Mouse (Mus musculus) liver, postnatal 0 days (tissue): ENCODE data around the gene Rnf135. TPM values are rescaled to one million over a fixed set of nuclear protein-coding genes. Genes with fewer than 3 reads are reported as not detected.

Source experiments
- ATAC-seq: fragments of 200-750 bp; cut with Nextera tagmentation; 2 replicates; pipeline ENCODE4 v1.8.0; 2017; ENCODE audit warnings: mild to moderate bottlenecking, moderate library complexity
- DNase-seq: peaks from one replicate; pipeline ENCODE4 v3.0.0-alpha.2; 2016
- H3K27ac ChIP-seq: fragments of 300-500 bp; sonication (generic); 2 replicates; pipeline ENCODE4 v1.5.1; 2014; ENCODE audit warnings: antibody characterized with exemption, moderate library complexity, mild to moderate bottlenecking, low read depth
- H3K27me3 ChIP-seq: fragments of 300-500 bp; sonication (generic); 2 replicates; pipeline ENCODE4 v1.6.1; 2014; ENCODE audit warnings: low read length, control low read depth, mixed read lengths; ENCODE audit not compliant: insufficient read depth
- H3K36me3 ChIP-seq: fragments of 300-500 bp; sonication (generic); replicated peaks from 2 replicates; pipeline ENCODE4 v1.6.1; 2014; ENCODE audit warnings: mild to moderate bottlenecking, control low read depth, low read length, moderate library complexity, mixed read lengths; ENCODE audit not compliant: insufficient read depth
- H3K4me1 ChIP-seq: fragments of 300-500 bp; sonication (generic); 2 replicates; pipeline ENCODE4 v1.6.1; 2014; ENCODE audit warnings: antibody characterized with exemption, mild to moderate bottlenecking, control low read depth; ENCODE audit not compliant: insufficient read depth
- H3K4me2 ChIP-seq: fragments of 300-500 bp; sonication (generic); 2 replicates; pipeline ENCODE4 v1.6.1; 2014; ENCODE audit warnings: low read depth, mild to moderate bottlenecking, low read length, moderate library complexity, mixed read lengths
- H3K4me3 ChIP-seq: fragments of 300-500 bp; sonication (generic); 2 replicates; pipeline ENCODE4 v1.5.1; 2014; ENCODE audit warnings: low read depth, low read length
- H3K9ac ChIP-seq: fragments of 300-500 bp; sonication (generic); replicated peaks from 2 replicates; pipeline ENCODE4 v1.6.1; 2014; ENCODE audit warnings: mild to moderate bottlenecking, moderate library complexity
- H3K9me3 ChIP-seq: fragments of 300-500 bp; sonication (generic); 2 replicates; pipeline ENCODE4 v1.6.1; 2016; ENCODE audit warnings: mild to moderate bottlenecking, control low read depth, low read length, mixed read lengths
- CTCF ChIP-seq: sonication (generic); IDR thresholded peaks from 2 replicates; pipeline ENCODE4 v1.5.1; 2016; ENCODE audit warnings: antibody characterized with exemption, low read depth
- EP300 ChIP-seq: IDR thresholded peaks from 2 replicates; pipeline ENCODE4 v1.6.1; 2016; ENCODE audit warnings: antibody characterized with exemption, low read depth, mild to moderate bottlenecking
- WGBS: fragments of 180-500 bp; shearing (Covaris S2); extraction: QIAGEN DNeasy Blood & Tissue Kit; methylation state at CpG from one replicate; pipeline ENCODE4 v1.1.7; 2014; ENCODE audit not compliant: insufficient replicate concordance; 5-methylcytosine and 5-hydroxymethylcytosine counted together
- polyA plus RNA-seq: library from polyadenylated mRNA; unstranded; fragments of >200 nt; fragmentation: Nextera tagmentation; extraction: Ambion mirVana; gene quantifications from 2 replicates; pipeline ENCODE4 v1.2.1, GENCODE M21; 2015

Rnf135 gene
- polyA plus RNA-seq, 1 experiment from 2014 or later, result 7.7 TPM

GRCm38 (mm10) chr11:80168121-80168520 lies 15.5 kb upstream of the Rnf135 start:
- DNase-seq, result no peak
- no peak for ATAC-seq
- Histone ChIP-seq H3K36me3 (peaks cover 12% of the 10 kb centered on the region), H3K27ac (peak overlapping the region; percentile 55; the same call in 1 of the 2 replicates), H3K27me3 (no peaks in the 10 kb centered on the region), H3K9me3 (no peaks in the 10 kb centered on the region), H3K4me1 (peaks cover 16% of the 10 kb centered on the region), H3K4me2 (no peak overlapping the region), H3K9ac (no peak overlapping the region), H3K4me3 (no peak overlapping the region)
- no peak for TF ChIP-seq CTCF
- TF ChIP-seq EP300, result no peak
- WGBS, result 71% methylated on average over 9 of the region's 9 CpGs

- Histone ChIP-seq H3K36me3 (peaks cover 11% of the 10 kb centered on the region), H3K4me1 (peaks cover 20% of the 10 kb centered on the region), H3K27me3 (no peaks in the 10 kb centered on the region), H3K9ac (no peak overlapping the region), H3K4me3 (no peak overlapping the region), H3K9me3 (no peaks in the 10 kb centered on the region), H3K27ac (peak overlapping the region; percentile 55; the same call in 1 of the 2 replicates), H3K4me2 (no peak overlapping the region)
- no peak for TF ChIP-seq CTCF
- no peak for TF ChIP-seq EP300
- ATAC-seq, result no peak
- 58% methylated on average over 4 of the region's 4 CpGs for WGBS
- no peak for DNase-seq
Observed at GRCm38 (mm10) chr11:80168611-80169249, 14.9 kb upstream of the Rnf135 start.

- H3K9ac ChIP-seq, result no peak overlapping the region
- no peaks in the 10 kb centered on the region for H3K9me3 ChIP-seq
- WGBS, result 66% methylated on average over 3 of the region's 3 CpGs
- ATAC-seq, result no peak
- H3K27ac ChIP-seq, result no peak overlapping the region
- H3K27me3 ChIP-seq, result no peaks in the 10 kb centered on the region
- no peak overlapping the region for H3K4me2 ChIP-seq
- TF ChIP-seq CTCF (no peak), EP300 (no peak)
- H3K4me3 ChIP-seq, result no peak overlapping the region
- peaks cover 11% of the 10 kb centered on the region for H3K36me3 ChIP-seq
- DNase-seq, result no peak
- peaks cover 21% of the 10 kb centered on the region for H3K4me1 ChIP-seq
Observed at GRCm38 (mm10) chr11:80169629-80170028, 14.0 kb upstream of the Rnf135 start.

- Histone ChIP-seq H3K27ac (0 out of 2 replicates have a peak overlapping the region, but pooled peaks have one; percentile 30), H3K4me3 (no peak overlapping the region), H3K9me3 (no peaks in the 10 kb centered on the region), H3K9ac (no peak overlapping the region), H3K4me2 (no peak overlapping the region), H3K36me3 (peaks cover 10% of the 10 kb centered on the region), H3K27me3 (no peaks in the 10 kb centered on the region), H3K4me1 (peaks cover 21% of the 10 kb centered on the region)
- DNase-seq (no peak), ATAC-seq (no peak)
- 52% methylated on average over 5 of the region's 5 CpGs for WGBS
- TF ChIP-seq EP300 (no peak), CTCF (no peak)
Observed at GRCm38 (mm10) chr11:80170351-80170750, 13.3 kb upstream of the Rnf135 start.

GRCm38 (mm10) chr11:80171884-80172283 lies 11.8 kb upstream of the Rnf135 start:
- H3K27ac ChIP-seq, result peak overlapping the region; percentile 81
- H3K9me3 ChIP-seq, result no peaks in the 10 kb centered on the region
- H3K36me3 ChIP-seq, result 0 out of 2 replicates have a peak, but pooled peaks cover 2% of the 10 kb centered on the region
- no peak overlapping the region for H3K4me3 ChIP-seq
- H3K4me1 ChIP-seq, result peaks cover 21% of the 10 kb centered on the region
- no peak overlapping the region for H3K9ac ChIP-seq
- H3K4me2 ChIP-seq, result no peak overlapping the region
- no peaks in the 10 kb centered on the region for H3K27me3 ChIP-seq
- WGBS, result 63% methylated on average over 4 of the region's 4 CpGs
- peak; percentile 90 for ATAC-seq
- DNase-seq, result peak; percentile 76
- TF ChIP-seq CTCF (no peak), EP300 (peak; percentile 72)

- Histone ChIP-seq H3K4me3 (no peak overlapping the region), H3K4me2 (no peak overlapping the region), H3K27me3 (no peaks in the 10 kb centered on the region), H3K9me3 (no peaks in the 10 kb centered on the region), H3K36me3 (0 out of 2 replicates have a peak, but pooled peaks cover 3% of the 10 kb centered on the region), H3K4me1 (peaks cover 19% of the 10 kb centered on the region), H3K27ac (peak overlapping the region; percentile 46; the same call in 1 of the 2 replicates), H3K9ac (no peak overlapping the region)
- WGBS, result 51% methylated on average over 11 of the region's 11 CpGs
- TF ChIP-seq EP300, result no peak
- TF ChIP-seq CTCF, result no peak
- DNase-seq, result peak; percentile 54
- ATAC-seq, result peak; percentile 51
Observed at GRCm38 (mm10) chr11:80173963-80174670, 9.5 kb upstream of the Rnf135 start.
